Mouse (Mus musculus) cerebral cortex, adult 2 months (tissue): Measurements from ENCODE around the gene Nab2.

Experiments used
- WGBS: fragments of 180-500 bp; shearing (Covaris S2); methylation state at CpG from one replicate; pipeline ENCODE4 v1.1.7; 2018; 5-methylcytosine and 5-hydroxymethylcytosine counted together

The Nab2 gene

DNA sequence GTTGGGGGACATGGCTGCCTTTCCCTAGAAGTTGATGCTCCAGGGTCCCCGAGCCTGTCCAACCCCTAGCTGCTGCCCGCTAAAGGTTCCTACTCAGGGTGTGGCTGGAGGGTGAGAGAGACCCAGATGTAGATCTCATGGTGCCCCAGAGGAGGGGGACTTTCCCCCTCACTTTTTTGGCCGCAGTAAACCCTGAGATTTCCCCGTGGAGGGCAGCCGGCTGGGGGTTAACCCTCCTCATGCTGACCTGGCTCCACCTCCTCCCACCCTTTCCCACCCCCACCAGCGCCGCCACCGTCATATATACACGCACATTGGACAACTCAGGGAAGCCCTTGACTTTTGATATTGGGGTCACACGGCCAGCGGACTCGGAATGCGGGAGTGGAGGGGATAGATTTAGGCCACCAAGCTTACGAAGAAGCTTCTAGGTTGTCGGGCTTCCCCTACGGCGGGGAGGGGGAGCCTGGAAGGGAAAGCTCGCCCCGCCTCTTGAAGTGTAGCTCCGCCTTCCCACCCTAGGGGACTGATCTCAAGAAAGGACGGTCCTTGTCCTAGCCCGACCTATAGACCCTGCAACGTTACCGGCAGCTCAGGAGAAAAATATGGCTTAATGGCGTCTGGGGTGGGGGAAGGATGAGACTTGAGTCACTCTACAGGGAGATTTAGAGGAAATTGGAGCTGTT, 24.7 kb downstream of the Nab2 start:
- 11% methylated on average over 25 of the region's 25 CpGs for WGBS

DNA sequence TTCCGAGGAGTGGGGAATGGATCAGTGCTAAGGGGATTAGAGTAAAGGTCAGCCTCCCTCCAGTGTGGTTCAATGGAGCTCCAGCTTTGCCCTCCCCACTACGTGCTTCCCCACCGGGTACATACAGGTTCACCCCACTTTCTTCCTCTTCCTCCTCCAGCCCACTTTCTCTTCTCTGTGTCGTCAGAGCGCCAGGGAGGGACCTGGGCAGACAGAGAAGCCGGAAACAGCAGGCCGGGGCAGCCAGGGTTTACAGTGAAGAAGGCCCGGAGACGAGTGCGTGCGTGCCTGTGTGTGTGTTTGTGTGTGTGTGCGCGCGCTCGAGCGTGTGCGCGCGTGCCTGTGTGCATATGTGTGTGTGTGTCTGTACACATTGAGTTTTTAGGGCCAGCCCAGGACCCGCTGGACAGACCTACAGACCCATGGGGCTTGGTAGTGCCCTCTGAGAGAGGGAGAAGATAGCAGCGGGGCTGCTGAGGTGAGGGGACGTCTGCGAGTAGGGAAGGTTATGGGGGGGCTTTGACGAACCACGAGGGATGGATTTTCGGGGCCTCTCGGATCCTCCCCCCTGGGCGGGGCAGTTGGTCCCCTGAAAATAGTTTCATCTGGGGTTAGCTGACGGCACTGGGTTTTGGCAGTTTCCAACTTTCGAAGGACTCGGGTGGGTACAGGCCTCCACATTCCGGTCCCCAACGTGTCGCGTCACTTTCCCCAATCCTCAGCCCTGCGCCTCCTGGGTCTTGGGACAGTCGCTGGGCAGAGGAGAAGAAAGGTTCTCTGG, 25.4 kb downstream of the Nab2 start, which contains the start of gene Stat6:
TSS of gene Stat6 (plus strand) at position 215 of the 781 bp plus-strand sequence.
- 17% methylated on average over 37 of the region's 37 CpGs for WGBS

DNA sequence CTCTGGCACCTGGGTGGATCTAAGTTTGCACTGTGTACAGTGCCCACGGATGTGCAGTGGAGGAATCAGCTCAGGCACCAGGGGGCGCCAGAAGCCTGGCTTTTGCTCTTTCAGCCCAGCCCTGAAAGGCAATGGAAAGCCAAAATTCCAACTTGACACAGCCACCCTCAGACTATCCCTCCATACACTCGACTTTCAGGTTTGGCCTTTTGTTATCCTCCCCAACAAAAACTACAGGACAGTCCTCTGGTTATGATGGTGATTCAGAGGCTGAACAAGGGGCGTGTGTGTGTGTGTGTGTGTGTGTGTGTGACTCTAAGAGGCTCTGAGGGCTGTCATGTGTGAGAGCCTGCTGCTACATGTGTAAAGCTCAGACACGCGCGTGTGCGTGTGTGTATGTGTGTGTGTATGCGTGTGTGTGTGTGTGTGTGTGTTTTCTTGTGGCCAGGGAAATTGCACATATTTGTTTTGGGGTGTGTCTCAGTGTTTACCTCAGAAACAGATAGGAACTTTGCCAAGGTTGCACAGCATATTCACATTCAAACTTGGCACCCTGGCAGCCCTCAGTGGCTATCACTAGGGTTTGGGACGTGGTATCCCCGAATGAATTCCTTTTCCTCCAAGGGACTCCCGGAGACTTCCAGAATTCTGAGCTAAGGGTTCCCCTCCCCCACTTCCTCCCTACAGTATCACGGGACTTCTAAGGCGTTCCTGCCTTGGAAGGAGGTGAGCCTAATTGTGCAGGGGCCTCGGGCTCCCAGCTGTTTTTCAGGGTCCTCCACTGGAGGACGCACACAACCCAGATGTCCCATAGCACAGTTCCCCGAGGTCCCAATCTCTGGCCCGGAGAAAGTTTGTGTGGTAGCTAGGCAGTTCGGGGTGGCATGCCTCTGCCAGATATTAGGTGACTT, 26.3 kb downstream of the Nab2 start:
- 4% methylated on average over 19 of the region's 19 CpGs for WGBS

DNA sequence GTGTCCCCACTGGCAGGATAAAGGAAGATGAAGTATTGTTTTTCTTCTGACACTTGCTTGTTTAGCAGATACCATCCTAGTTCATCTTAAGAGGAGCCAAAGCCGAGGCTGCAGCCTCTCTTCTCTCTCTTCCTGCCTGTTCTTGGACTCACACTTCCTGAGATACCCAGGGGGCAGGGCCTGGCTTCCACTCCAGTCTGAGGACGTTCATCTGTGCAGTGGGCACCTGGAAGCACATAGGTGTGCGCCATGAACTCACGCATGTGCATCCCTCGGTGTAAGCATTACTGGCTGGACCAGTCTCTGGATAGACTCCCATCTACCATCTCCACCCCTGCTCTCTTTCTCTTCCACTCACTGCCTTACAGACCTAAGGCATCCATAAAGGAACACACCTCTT, 27.9 kb downstream of the Nab2 start:
- 76% methylated on average over 5 of the region's 5 CpGs for WGBS

DNA sequence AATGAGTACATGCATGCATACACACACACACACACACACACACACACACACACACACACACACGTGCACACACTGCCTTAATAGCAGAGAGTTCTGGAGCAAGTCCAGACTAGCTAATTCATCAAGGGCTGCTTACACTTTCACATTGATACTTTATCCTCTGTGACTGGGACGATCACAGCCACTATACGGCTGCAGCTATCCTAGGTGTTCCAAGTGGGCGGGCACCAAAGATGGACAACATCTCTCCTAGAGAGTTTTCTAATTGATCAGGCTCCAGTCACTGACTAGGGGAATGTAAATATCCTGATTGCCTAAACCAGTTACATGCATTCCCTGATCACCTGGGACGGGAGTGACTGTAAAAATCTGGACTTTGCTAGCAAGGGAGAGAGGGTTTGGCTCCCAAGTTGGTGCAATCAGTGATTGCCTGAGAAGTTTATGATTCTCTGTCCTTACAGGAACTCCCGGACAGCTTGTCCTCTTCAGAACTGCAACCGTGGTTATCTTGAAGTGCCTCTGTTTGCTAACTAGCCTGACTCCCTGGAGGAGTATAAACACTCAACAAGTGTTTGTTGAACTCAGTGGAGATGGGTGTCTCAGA, 35.6 kb downstream of the Nab2 start:
- 78% methylated on average over 7 of the region's 7 CpGs for WGBS

DNA sequence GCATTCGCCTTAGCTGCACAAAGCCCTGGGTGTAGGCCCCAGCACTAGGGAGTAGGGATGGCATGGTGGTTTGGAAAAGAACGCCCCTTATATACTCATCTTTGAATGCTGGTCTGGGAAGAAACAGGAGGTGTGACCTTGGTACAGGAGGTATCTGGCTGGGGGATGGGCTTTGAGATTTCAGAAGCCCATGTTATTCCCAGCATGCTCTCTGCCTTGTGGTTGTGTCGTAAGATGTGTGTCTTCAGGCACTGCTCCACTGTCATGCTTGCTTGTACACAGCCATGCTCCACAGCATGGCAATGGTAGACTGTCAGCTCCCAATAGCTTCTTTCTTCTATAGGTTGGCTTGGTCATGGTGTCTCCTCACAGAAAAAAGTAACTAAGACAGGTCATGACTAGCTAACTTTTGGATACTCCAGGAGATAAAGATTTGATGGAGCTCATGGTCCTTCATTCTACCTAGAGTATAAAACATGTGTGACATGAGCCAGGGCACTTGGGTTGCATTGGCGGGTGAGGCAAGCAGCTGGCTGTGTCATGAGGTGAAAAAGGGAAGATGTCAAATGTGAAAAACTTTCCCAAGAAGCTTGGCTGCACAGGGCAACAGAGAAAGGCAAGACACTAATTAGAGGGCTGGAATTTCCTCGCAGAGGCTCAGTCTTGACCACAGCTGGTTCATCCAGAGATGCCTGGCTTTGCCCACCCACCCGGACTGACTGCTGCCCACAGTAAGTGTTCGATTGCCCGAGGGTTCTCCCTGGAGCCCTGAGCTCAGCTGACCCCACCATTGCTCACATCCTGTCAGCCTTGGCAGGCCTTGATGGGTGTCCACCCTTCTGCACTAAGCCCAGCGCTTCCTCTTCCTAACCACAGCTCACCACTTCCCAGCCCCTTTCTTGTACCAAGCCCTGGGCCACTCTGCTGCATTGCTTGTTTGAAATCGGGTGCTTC, 36.8 kb downstream of the Nab2 start:
- 83% methylated on average over 10 of the region's 10 CpGs for WGBS

DNA sequence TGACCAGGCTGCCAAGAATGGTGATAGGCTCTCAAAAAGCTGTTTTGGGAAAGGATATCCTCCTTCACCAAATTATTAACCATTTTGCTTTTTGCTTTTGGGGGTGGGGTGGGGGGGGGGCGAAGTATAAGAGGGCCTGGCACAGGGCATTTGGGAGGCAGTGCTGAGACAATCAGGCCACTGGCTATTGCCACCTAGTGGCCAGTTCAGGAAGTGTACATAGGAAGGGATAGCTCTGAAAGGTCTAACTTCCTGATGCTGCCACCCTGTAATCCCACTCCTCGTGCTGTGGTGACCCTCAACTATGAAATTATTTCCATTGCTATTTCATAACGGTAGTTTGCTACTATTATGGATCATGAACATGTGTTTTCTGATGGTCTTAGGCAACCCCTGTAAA, 41.9 kb downstream of the Nab2 start:
- WGBS, result 82% methylated on average over 3 of the region's 3 CpGs

DNA sequence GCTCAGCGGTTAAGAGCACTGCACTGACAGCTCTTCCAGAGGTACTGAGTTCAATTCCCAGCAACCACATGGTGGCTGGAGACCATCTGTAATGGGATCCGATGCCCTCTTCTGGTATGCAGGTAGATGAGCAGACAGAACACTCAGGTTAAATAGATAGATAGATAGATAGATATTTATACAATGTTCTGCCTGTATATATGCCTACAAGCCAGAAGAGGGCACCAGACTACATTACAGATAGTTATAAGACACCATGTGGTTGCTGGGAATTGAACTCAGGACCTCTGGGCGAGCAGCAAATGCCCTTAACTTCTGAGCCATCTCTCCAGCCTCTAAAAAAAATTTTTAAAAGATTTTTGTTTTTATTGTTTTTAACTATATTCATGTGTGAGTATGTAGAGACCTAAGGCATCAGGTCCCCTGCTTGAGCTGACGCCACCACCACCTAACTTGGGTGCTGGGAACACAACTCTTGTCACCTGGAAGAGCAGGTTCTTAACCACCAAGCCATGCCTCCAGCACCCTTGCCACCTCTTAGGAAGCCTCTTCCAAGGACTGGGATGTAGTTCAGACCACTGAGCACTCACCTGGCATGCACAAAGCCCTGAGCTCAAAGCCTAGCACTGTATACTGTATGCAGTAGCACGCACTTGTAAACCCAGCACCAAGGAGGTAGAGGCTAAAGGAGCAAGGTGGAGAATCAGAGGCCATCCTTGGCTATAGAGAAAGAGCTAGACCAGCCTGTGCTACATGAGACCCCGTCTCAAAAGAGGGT, 44.7 kb downstream of the Nab2 start:
- WGBS, result 97% methylated on average over 6 of the region's 6 CpGs

DNA sequence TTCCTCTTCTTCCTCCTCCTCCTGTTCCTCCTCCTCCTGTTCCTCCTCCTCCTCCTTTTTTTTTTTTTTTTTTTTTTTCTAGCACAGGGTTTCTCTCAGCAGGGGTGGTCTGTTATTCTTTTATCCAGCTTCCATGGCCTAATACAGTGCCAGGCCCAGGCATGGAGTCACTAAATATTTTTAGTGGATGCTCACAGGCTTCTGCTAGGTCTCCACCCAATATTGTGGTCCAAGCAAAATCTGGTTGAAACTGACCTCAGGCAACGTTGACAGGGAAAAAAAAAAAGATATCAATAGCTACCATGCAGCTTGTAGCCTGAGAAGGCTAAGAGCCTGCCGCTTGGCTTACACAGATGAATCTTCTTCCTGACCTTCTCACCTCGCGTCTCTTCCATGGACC, 45.7 kb downstream of the Nab2 start:
- WGBS, result 72% methylated on average over 4 of the region's 4 CpGs

DNA sequence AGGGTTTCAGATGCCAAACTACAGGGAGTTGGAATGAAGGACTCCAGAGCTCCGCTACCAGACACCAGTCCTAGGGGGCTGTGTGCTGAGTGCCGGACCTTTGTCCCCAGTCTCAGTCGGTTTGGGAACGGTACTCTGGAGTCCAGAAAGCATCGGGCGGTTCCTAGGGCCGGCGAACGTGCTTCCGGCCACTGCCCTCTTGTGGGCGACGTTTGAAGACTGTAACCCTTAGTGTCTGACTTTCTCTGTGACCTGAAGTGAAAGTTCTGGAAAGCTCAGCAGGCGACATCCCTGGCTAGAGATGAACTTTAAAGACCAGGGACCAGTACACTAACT, 46.3 kb downstream of the Nab2 start:
- WGBS, result 5% methylated on average over 13 of the region's 13 CpGs

DNA sequence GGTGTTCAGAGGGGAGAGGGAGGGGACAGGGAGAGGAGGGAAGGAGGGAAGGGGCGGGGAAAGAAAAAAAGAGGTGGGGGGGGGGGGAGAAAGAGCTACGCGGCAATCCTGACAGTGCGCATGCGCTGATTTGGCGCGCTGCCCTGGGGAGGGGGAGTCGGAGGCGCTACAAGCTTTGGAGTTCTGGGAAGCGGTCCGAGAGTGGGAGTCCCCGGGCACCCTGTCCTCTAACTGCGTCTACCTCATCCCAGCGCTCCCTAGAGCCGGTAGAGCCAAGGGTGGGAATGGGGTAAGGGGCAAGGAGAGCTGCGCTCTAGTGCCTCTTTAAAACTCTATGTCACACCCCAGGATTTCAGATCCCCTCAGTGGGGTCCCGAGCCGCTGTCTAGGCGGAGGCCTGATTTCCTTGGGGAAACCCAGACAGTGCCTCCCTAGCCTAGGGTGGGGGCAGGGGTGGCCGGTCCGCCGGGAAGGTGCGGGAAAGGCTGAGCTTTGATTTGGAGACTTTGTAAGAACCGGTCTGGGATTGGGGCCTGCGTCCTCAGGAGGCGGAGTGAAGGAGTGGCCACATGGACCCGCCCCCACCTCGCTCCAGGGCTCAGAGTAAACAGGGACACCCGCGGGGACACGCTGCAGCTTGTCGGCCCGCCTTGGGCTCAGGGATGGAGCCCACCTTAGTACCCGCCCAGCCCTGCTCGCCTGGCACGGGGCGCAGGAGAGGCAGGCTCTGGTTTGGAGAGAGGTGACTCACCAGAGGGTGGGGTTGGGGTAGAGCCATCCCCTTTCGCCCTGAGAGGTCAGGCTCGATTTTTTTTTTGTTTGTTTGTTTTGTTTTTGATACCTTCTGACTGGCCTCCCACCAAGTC, 46.9 kb downstream of the Nab2 start:
- WGBS, result under 1% methylated on average over 36 of the region's 39 CpGs

DNA sequence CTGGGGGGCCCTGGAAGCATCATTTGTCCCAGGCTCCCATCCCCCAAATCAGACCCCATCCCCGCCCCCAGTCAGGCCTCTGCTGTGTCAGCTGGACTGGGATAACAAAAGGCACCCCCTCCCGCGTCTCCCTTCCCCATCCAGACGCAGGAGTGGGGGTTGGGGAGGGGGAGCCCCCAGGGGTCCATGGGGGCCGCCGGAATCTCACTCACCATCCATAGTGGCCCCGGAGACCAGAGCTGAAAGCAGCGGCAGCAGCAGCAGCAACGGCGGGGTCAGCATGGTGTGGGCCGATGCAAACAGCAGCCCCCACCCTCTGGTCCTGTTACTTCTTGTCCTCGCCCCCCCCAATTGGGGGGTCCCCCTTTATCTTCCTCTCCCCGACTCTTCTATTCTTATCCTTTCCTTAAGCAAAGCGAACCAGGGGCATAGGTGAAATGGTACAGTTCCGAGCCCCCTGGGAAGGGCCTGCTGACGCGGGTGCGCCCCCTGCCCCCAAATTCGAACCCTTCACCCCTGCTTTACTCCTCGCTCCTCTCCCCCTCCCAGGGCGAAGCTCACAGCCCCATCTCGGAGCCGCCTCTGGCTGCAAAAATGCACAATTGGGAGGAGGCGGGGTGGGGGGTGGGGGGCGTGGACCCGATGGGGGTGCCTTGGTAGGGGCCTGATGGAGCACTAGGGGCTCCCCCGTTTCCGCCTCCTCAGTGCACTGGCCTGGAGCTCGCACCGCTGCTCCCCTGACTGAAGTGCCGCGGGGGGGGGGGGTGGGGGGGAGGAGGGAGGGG, 47.8 kb downstream of the Nab2 start, which contains the start of gene Lrp1:
TSS of gene Lrp1 (minus strand) at position 743 of the 785 bp plus-strand sequence.
- WGBS, result 2% methylated on average over 32 of the region's 32 CpGs

DNA sequence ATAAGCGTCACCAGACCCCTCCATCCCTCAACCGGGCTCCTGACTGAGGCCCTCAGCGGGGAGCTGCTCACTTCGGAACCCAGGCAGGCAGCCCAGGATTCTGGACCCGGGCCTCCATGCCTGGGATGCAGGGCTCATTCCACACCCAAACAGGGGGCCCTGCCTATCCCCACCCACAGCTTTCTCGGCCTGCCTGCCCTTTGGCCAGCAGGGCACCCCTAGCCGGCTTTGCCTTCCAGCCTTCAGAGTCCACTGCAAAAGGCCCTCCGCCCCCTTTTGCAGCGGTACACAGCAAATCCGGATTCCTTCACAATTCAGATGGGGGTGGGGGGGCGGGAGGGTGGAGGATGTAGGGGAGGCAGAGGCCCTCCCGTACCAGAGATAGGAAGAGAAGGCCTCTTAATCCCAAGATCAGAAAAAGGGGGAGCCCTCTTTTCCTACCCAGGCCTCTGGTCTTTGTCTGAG, 48.4 kb downstream of the Nab2 start:
- WGBS, result 10% methylated on average over 12 of the region's 12 CpGs

DNA sequence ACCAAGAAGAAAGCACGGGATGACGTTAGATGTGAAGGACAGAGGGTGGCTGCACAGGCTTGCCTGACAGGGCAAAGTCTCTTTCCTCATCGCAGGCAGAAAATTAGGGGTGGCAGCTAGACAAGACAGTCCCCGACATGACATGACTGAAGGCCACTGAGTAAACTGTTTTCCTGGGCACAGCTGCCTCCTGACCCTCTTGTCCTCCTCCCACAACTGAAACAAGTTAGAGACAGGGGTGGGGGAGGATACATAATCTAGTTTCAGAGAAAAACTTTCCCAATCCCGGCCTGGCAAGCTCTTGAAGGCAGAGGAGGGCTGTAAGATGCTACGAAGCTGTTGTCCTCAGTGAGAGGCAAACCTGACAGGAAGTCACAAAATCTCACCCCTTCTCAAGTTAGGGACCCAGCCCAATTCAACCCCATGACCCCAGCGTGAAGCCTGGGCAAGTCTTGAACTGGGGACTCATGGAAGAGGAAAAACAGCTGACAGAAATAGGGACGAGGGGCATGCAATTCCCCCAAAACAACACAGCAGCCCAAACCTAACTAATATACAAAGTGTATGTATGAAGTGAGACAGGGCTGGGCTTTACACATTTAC, 49.1 kb downstream of the Nab2 start:
- 14% methylated on average over 8 of the region's 8 CpGs for WGBS

DNA sequence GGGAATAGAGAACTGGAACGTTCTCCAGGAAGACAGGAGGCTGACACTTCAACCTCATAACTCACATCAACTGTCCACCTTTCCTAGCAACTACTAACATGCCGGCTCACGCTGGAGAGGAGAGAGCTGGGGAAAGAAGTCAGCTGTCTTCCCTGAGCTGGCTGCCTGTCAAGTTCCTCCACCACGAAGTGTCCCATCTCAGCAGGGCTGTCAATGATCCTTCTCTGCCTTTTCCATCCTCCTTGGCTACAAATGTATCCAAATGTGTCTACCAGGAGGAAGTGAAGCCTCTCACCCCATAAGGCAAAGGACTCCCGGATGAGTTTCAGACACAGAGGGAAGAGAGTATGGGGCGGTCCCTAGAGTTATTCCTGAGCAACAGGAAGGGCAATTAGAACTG, 50.2 kb downstream of the Nab2 start:
- WGBS, result 19% methylated on average over 6 of the region's 6 CpGs

DNA sequence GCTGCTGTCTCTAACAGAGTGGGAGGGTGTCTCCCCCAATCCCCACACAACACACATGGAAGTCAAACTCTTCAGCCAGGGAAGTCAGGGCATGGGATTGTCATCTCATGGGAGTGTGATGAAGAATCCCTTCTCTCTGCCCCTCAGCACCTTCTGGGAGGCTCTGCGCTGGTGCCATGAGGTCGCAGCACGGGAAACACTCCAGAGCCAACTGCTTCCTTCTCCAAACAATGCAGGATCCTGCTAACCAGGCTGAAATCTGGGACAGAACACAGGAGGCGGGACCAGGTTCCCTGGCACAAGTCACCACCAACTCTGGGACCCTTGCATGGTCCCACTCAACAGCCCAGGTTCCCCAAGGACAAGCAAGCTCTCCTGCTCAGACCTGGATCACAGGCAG, 51.1 kb downstream of the Nab2 start:
- 42% methylated on average over 4 of the region's 4 CpGs for WGBS

DNA sequence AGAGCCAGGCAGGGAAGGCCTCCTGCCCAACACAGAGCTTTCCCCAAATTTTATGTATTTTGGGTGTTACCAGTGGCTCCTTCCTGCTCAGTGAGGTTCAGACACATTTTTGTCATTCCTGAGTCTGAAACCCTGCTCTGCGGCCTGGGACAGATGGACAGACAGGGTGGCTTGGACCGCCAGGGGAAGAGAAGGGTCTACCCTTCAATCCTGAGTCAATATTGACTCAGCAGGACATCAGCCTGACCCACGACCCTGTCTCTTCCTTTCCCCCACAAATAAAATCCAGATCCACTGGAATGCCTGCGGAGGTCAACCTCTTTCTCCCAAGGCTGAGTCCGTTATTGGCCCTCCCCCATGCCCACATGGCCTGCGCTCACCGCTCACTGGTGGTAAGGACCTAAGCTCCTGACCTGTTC, 52.1 kb downstream of the Nab2 start:
- 66% methylated on average over 7 of the region's 7 CpGs for WGBS

DNA sequence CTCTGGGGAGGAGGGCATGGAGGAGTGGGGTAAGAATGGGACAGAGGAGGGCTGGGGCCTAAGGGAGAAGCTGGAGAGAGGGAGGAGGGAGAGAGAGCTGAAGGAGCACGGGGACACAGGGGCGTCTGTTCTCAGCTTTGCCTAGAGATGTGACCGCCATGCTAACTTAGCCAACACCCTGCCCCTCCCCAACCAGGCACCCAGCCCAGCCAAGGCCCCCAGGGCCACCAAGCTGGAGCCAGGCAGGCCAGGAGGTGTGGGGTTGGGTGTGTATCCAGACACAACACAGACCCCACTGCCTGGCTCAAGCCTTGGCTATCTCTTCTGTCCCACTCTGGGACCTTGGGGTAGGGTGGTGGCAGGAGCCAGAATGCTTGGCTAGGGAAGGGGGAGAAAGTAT, 52.8 kb downstream of the Nab2 start:
- WGBS, result 56% methylated on average over 3 of the region's 3 CpGs
